Mouse (Mus musculus): Measurements from ENCODE around the gene Rab2b.

DNA sequence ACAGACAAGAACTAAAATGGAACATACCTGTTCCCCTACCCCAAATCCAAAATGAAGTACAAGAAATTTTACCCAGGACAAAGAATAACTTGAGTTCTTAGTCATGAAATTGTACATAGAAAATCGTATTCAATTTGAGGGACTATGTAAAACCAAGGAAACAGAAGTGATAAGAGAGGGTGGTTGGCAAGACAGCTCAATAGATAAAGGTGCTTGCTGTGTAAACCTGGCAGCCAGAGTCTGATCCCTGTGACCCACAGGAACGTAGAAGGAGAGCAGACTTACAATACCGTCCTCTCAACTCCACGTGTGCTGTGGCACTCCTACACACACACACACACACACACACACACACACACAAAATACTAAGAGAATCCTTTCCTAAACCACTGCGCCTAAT lies 62.1 kb downstream of the Rab2b start:
- TF ChIP-seq EP300 (optimal IDR thresholded peaks at IDR 0.05) (no peak), CTCF (IDR thresholded peaks at IDR 0.05; ENCODE audit: low read depth) (no peak)

Data from stomach, postnatal 0 days (tissue).